Mouse (Mus musculus): ENCODE measurements around the gene Col4a2. TPM values are rescaled to one million over a fixed set of nuclear protein-coding genes. Genes with fewer than 3 reads are reported as not detected.
"Not testable (repeated sequence)": the region's sequence is repeated elsewhere in the genome, so short reads cannot be mapped to it uniquely, and the experiment has no call there.

The Col4a2 gene
- polyA plus RNA-seq, 1 experiment from 2014 or later: 189 TPM

GRCm38 (mm10) chr8:11463889-11464706 is 151.5 kb downstream of the Col4a2 start:
- H3K9ac ChIP-seq (replicated peaks; ENCODE audit: low read depth): no peak overlapping the region

GRCm38 (mm10) chr8:11464707-11464964 is 152.0 kb downstream of the Col4a2 start:
- H3K9me3 ChIP-seq (ENCODE audit: low read length): no peaks in the 10 kb centered on the region
- H3K27ac ChIP-seq (ENCODE audit: low read length): no peak overlapping the region
- ATAC-seq (no peak; the same call in 1 of the 2 replicates), DNase-seq (ENCODE audit: low spot score) (no peak)
- TF ChIP-seq EP300 (IDR thresholded peaks at IDR 0.05) (no peak), CTCF (IDR thresholded peaks at IDR 0.05) (no peak)
- no peak overlapping the region for H3K9ac ChIP-seq (replicated peaks; ENCODE audit: low read depth)
- H3K4me2 ChIP-seq (replicated peaks; ENCODE audit: low read depth, low read length): no peak overlapping the region
- H3K4me1 ChIP-seq (ENCODE audit: insufficient read depth, low read depth, low read length): no peaks in the 10 kb centered on the region
- WGBS: 65% methylated on average over 3 of the region's 3 CpGs
- no peaks in the 10 kb centered on the region for H3K27me3 ChIP-seq (replicated peaks; ENCODE audit: insufficient read depth, low read length)
- no peak overlapping the region for H3K4me3 ChIP-seq (ENCODE audit: low read depth, low read length)
- no peaks in the 10 kb centered on the region for H3K36me3 ChIP-seq (ENCODE audit: insufficient read depth, low read length)

More at GRCm38 (mm10) chr8:11463889-11464706, 151.5 kb downstream of the Col4a2 start:
- Histone ChIP-seq H3K4me2 (replicated peaks; ENCODE audit: low read depth, low read length) (no peak overlapping the region), H3K27ac (ENCODE audit: low read length) (no peak overlapping the region), H3K4me3 (ENCODE audit: low read depth, low read length) (no peak overlapping the region), H3K36me3 (ENCODE audit: insufficient read depth, low read length) (no peaks in the 10 kb centered on the region), H3K27me3 (replicated peaks; ENCODE audit: insufficient read depth, low read length) (no peaks in the 10 kb centered on the region), H3K9me3 (ENCODE audit: low read length) (no peaks in the 10 kb centered on the region), H3K4me1 (ENCODE audit: insufficient read depth, low read depth, low read length) (no peaks in the 10 kb centered on the region)
- ATAC-seq: peak; percentile 48
- no peak for TF ChIP-seq CTCF (IDR thresholded peaks at IDR 0.05)
- peak; percentile 59 for TF ChIP-seq EP300 (IDR thresholded peaks at IDR 0.05)
- peak; percentile 41 for DNase-seq (ENCODE audit: low spot score)
- WGBS: 59% methylated on average over 12 of the region's 12 CpGs

GRCm38 (mm10) chr8:11465619-11466018 is 153.0 kb downstream of the Col4a2 start:
- ATAC-seq: no peak
- 69% methylated on average over 4 of the region's 4 CpGs for WGBS

GRCm38 (mm10) chr8:11466528-11466927 is 153.9 kb downstream of the Col4a2 start:
- not testable (repeated sequence) for H3K4me1 ChIP-seq (ENCODE audit: insufficient read depth, low read depth, low read length); H3K9ac ChIP-seq (replicated peaks; ENCODE audit: low read depth); H3K27ac ChIP-seq (ENCODE audit: low read length); H3K9me3 ChIP-seq (ENCODE audit: low read length); H3K4me3 ChIP-seq (ENCODE audit: low read depth, low read length); H3K27me3 ChIP-seq (replicated peaks; ENCODE audit: insufficient read depth, low read length); ATAC-seq; H3K36me3 ChIP-seq (ENCODE audit: insufficient read depth, low read length); DNase-seq (ENCODE audit: low spot score); H3K4me2 ChIP-seq (replicated peaks; ENCODE audit: low read depth, low read length)
- 92% methylated on average over 4 of the region's 5 CpGs for WGBS

More at GRCm38 (mm10) chr8:11465619-11466018, 153.0 kb downstream of the Col4a2 start:
- H3K4me1 ChIP-seq (ENCODE audit: insufficient read depth, low read depth, low read length): no peaks in the 10 kb centered on the region
- TF ChIP-seq EP300 (IDR thresholded peaks at IDR 0.05) (no peak), CTCF (IDR thresholded peaks at IDR 0.05) (no peak)
- H3K4me2 ChIP-seq (replicated peaks; ENCODE audit: low read depth, low read length): no peak overlapping the region
- no peaks in the 10 kb centered on the region for H3K27me3 ChIP-seq (replicated peaks; ENCODE audit: insufficient read depth, low read length)
- DNase-seq (ENCODE audit: low spot score): no peak
- no peaks in the 10 kb centered on the region for H3K36me3 ChIP-seq (ENCODE audit: insufficient read depth, low read length)
- H3K9ac ChIP-seq (replicated peaks; ENCODE audit: low read depth): no peak overlapping the region
- H3K27ac ChIP-seq (ENCODE audit: low read length): no peak overlapping the region
- H3K4me3 ChIP-seq (ENCODE audit: low read depth, low read length): no peak overlapping the region
- H3K9me3 ChIP-seq (ENCODE audit: low read length): no peaks in the 10 kb centered on the region

GRCm38 (mm10) chr8:11469095-11469494 is 156.5 kb downstream of the Col4a2 start:
- no peak for ATAC-seq
- no peak overlapping the region for H3K4me2 ChIP-seq (replicated peaks; ENCODE audit: low read depth, low read length)
- 11% methylated on average over 3 of the region's 3 CpGs for WGBS

GRCm38 (mm10) chr8:11470694-11471093 is 158.1 kb downstream of the Col4a2 start:
- 71% methylated on average over 7 of the region's 7 CpGs for WGBS
- peaks cover 8% of the 10 kb centered on the region; the same call in 1 of the 2 replicates for H3K4me1 ChIP-seq (ENCODE audit: insufficient read depth, low read depth, low read length)
- no peak overlapping the region for H3K9ac ChIP-seq (replicated peaks; ENCODE audit: low read depth)
- no peaks in the 10 kb centered on the region for H3K27me3 ChIP-seq (replicated peaks; ENCODE audit: insufficient read depth, low read length)
- H3K9me3 ChIP-seq (ENCODE audit: low read length): no peaks in the 10 kb centered on the region
- no peak for TF ChIP-seq EP300 (IDR thresholded peaks at IDR 0.05)
- TF ChIP-seq CTCF (IDR thresholded peaks at IDR 0.05): no peak
- ATAC-seq: no peak
- H3K4me3 ChIP-seq (ENCODE audit: low read depth, low read length): no peak overlapping the region
- no peaks in the 10 kb centered on the region for H3K36me3 ChIP-seq (ENCODE audit: insufficient read depth, low read length)
- no peak overlapping the region for H3K27ac ChIP-seq (ENCODE audit: low read length)
- DNase-seq (ENCODE audit: low spot score): no peak
- no peak overlapping the region for H3K4me2 ChIP-seq (replicated peaks; ENCODE audit: low read depth, low read length)

More at GRCm38 (mm10) chr8:11469095-11469494, 156.5 kb downstream of the Col4a2 start:
- Histone ChIP-seq H3K27ac (ENCODE audit: low read length) (no peak overlapping the region), H3K4me1 (ENCODE audit: insufficient read depth, low read depth, low read length) (peaks cover 8% of the 10 kb centered on the region; the same call in 1 of the 2 replicates), H3K9me3 (ENCODE audit: low read length) (no peaks in the 10 kb centered on the region), H3K9ac (replicated peaks; ENCODE audit: low read depth) (no peak overlapping the region), H3K36me3 (ENCODE audit: insufficient read depth, low read length) (no peaks in the 10 kb centered on the region), H3K27me3 (replicated peaks; ENCODE audit: insufficient read depth, low read length) (no peaks in the 10 kb centered on the region), H3K4me3 (ENCODE audit: low read depth, low read length) (no peak overlapping the region)
- peak; percentile 64 for DNase-seq (ENCODE audit: low spot score)
- TF ChIP-seq CTCF (IDR thresholded peaks at IDR 0.05): peak; percentile 80
- TF ChIP-seq EP300 (IDR thresholded peaks at IDR 0.05): no peak
